Mouse (Mus musculus) liver, adult 2 months (tissue): ENCODE measurements at regions not wholly inside any gene's neighbourhood (a gene's known extent, or its start where the extent isn't known, plus 50 kb on each side); places are given as distances from the start of the nearest gene placed in this dataset.

ENCODE experiments used
- DNase-seq: peaks from one replicate; pipeline ENCODE4 v3.0.0-alpha.2; 2011; ENCODE audit warnings: low read depth, low spot score; ENCODE audit errors: extremely low read depth
- H3K27ac ChIP-seq: fragments of 200-500 bp; replicated peaks from 2 replicates; pipeline ENCODE4 v1.5.1; 2012; ENCODE audit warnings: low read depth, mild to moderate bottlenecking, control low read depth, inconsistent platforms, low read length; ENCODE audit not compliant: insufficient read depth
- H3K27me3 ChIP-seq: fragments of 200-500 bp; 2 replicates; pipeline ENCODE4 v1.6.1; 2012; ENCODE audit warnings: mild to moderate bottlenecking, moderate library complexity, low read length, inconsistent platforms; ENCODE audit not compliant: control insufficient read depth, insufficient read depth
- H3K36me3 ChIP-seq: fragments of 200-500 bp; 2 replicates; pipeline ENCODE4 v1.6.1; 2012; ENCODE audit warnings: low read length, inconsistent platforms; ENCODE audit not compliant: control insufficient read depth, insufficient read depth
- H3K4me1 ChIP-seq: fragments of 200-500 bp; 2 replicates; pipeline ENCODE4 v1.6.1; 2011; ENCODE audit warnings: low read length; ENCODE audit not compliant: control insufficient read depth, insufficient read depth
- H3K4me3 ChIP-seq: fragments of 200-500 bp; 2 replicates; pipeline ENCODE4 v1.5.1; 2011; ENCODE audit warnings: low read depth, mild to moderate bottlenecking, control low read depth, low read length, moderate library complexity; ENCODE audit not compliant: insufficient read depth
- H3K79me2 ChIP-seq: fragments of 200-500 bp; 2 replicates; pipeline ENCODE4 v1.6.1; 2012; ENCODE audit warnings: inconsistent platforms, mild to moderate bottlenecking, low read length, moderate library complexity; ENCODE audit not compliant: control insufficient read depth, insufficient read depth
- H3K9ac ChIP-seq: fragments of 200-500 bp; 2 replicates; pipeline ENCODE4 v1.6.1; 2012; ENCODE audit warnings: low read depth, mild to moderate bottlenecking, control low read depth, inconsistent platforms, low read length
- CTCF ChIP-seq: fragments of 200-500 bp; IDR thresholded peaks from 2 replicates; pipeline ENCODE4 v1.5.1; 2011; ENCODE audit warnings: low read depth, low read length, control low read depth
- POLR2A ChIP-seq: fragments of 200-500 bp; IDR thresholded peaks from 2 replicates; pipeline ENCODE4 v1.6.1; 2011; ENCODE audit warnings: low read length, control low read depth; ENCODE audit not compliant: insufficient read depth; ENCODE audit errors: extremely low read depth
- WGBS: fragments of 180-500 bp; shearing (Covaris S2); methylation state at CpG from one replicate; pipeline ENCODE4 v1.1.7; 2018; 5-methylcytosine and 5-hydroxymethylcytosine counted together

DNA sequence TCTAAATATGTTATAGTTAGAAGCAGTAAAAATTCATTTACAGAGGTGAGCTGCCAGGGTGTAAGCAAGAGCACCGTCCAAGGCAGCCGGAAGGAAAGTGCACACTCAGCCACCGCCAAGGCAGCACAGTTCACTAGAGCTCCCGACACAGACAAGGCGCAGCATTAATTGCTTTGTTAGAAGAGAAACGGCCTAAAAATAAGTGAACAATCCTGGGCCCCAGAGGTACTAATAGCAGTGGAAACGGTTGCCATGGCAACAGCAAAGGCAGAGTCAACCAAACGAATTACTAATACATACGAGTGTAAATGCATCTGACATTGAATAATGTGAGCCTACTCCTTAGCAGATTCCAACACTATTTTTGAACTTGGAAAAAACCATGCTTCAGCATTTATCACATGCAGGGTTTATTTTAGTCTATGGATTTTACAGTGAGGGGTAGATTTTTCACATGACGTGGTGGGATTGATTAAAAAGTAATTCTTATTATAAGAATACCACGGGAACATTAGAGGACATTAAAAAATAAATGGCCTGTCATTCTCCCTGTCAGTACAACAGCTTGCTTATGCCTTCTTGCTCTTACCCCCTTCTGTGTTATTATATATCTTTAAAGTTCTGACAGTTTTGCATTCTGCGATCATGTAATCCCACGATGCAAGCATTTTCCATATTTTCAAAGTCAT, 62.5 kb downstream of the Cavin4 start:
- Histone ChIP-seq H3K79me2 (no peaks in the 10 kb centered on the region), H3K9ac (no peak overlapping the region), H3K4me3 (no peak overlapping the region), H3K27ac (no peak overlapping the region), H3K4me1 (no peaks in the 10 kb centered on the region), H3K27me3 (no peaks in the 10 kb centered on the region), H3K36me3 (no peaks in the 10 kb centered on the region)
- TF ChIP-seq CTCF: no peak
- no peak for TF ChIP-seq POLR2A
- 78% methylated on average over 13 of the region's 13 CpGs for WGBS
- DNase-seq: no peak

DNA sequence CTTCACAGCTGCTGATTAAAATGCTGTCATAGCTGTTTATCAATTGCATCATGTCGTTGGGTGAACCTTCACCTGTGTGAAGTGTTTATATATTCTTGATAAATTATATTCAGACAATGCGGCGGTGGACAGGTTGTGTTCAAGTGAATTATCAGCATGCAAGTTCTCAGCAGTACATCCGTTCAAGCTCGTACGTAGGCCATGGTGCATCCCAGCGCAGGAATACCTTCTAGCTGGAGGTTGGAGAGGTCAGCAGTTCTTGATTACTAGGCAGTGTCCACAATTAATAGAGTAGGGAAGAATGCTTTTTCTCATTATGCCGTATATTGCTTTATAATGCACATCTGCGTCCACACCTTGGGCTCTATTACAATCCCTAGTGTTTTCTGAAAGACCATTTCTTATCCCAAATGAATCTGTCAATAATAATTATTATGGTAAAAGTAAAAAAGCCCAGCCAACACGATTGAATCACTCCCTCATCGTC, 63.1 kb downstream of the Cavin4 start:
- H3K36me3 ChIP-seq: no peaks in the 10 kb centered on the region
- no peaks in the 10 kb centered on the region for H3K79me2 ChIP-seq
- H3K9ac ChIP-seq: no peak overlapping the region
- no peak for DNase-seq
- 86% methylated on average over 11 of the region's 11 CpGs for WGBS
- H3K4me1 ChIP-seq: no peaks in the 10 kb centered on the region
- no peak overlapping the region for H3K27ac ChIP-seq
- no peaks in the 10 kb centered on the region for H3K27me3 ChIP-seq
- TF ChIP-seq POLR2A: no peak
- no peak for TF ChIP-seq CTCF
- H3K4me3 ChIP-seq: no peak overlapping the region

- no peak overlapping the region for H3K27ac ChIP-seq
- H3K4me3 ChIP-seq: no peak overlapping the region
- no peak for TF ChIP-seq POLR2A
- no peak for TF ChIP-seq CTCF
- no peak for DNase-seq
- no peak overlapping the region for H3K9ac ChIP-seq
- no peaks in the 10 kb centered on the region for H3K36me3 ChIP-seq
- WGBS: 76% methylated on average over 10 of the region's 10 CpGs
- no peaks in the 10 kb centered on the region for H3K4me1 ChIP-seq
- no peaks in the 10 kb centered on the region for H3K27me3 ChIP-seq
- H3K79me2 ChIP-seq: no peaks in the 10 kb centered on the region
Observed at GRCm38 (mm10) chr4:48734854-48735564, 71.7 kb downstream of the Cavin4 start.

- Histone ChIP-seq H3K36me3 (no peaks in the 10 kb centered on the region), H3K79me2 (no peaks in the 10 kb centered on the region), H3K4me1 (no peaks in the 10 kb centered on the region), H3K27me3 (no peaks in the 10 kb centered on the region), H3K9ac (no peak overlapping the region), H3K4me3 (no peak overlapping the region), H3K27ac (no peak overlapping the region)
- 84% methylated on average over 3 of the region's 3 CpGs for WGBS
- no peak for TF ChIP-seq CTCF
- TF ChIP-seq POLR2A: no peak
- no peak for DNase-seq
Observed at GRCm38 (mm10) chr4:48746237-48746636, 82.9 kb downstream of the Cavin4 start.

DNA sequence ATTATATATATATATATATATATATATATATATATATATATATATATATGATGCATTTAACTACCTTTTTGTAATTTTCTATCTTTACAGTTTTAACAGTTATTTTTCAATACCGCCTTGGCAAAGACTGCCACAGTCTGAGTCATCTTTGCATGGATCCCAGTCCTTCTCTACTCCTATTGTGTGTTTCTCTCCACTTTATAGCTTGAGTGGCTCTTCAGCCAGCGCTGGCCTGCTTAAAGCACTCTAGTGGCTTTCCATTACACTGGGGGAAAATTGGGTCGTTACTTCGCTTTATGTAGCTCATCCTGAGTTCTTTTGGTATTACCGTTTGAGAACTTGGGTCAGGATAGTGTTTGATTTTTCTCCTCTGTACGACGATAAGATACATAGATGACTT, 86.3 kb downstream of the Cavin4 start:
- Histone ChIP-seq H3K79me2 (no peaks in the 10 kb centered on the region), H3K36me3 (no peaks in the 10 kb centered on the region), H3K4me3 (no peak overlapping the region), H3K4me1 (no peaks in the 10 kb centered on the region), H3K27me3 (no peaks in the 10 kb centered on the region), H3K9ac (no peak overlapping the region), H3K27ac (no peak overlapping the region)
- no peak for TF ChIP-seq CTCF
- TF ChIP-seq POLR2A: no peak
- no peak for DNase-seq
- 60% methylated on average over 7 of the region's 7 CpGs for WGBS

GRCm38 (mm10) chr4:48750087-48750486, 86.8 kb downstream of the Cavin4 start:
- Histone ChIP-seq H3K9ac (no peak overlapping the region), H3K27ac (no peak overlapping the region), H3K4me3 (no peak overlapping the region), H3K27me3 (no peaks in the 10 kb centered on the region), H3K79me2 (no peaks in the 10 kb centered on the region), H3K36me3 (no peaks in the 10 kb centered on the region), H3K4me1 (no peaks in the 10 kb centered on the region)
- WGBS: 59% methylated on average over 5 of the region's 5 CpGs
- TF ChIP-seq CTCF: no peak
- TF ChIP-seq POLR2A: no peak
- DNase-seq: no peak
